Mouse (Mus musculus) left cerebral cortex, postnatal 25 days (tissue): ENCODE measurements around the gene Fscn1. TPM values are rescaled to one million over a fixed set of nuclear protein-coding genes. Genes with fewer than 3 reads are reported as not detected.
A peak's percentile ranks its signal among the peaks of the same experiment; 100 is the strongest.

Experiments
- DNase-seq, 2 experiments: peaks; one replicate each; pipeline ENCODE4 v3.0.0; 2022; ENCODE audit warnings: low spot score in 2 of 2, mixed read lengths in 1 of 2
- intact Hi-C: fragments of 180-260 bp; cut with DNase I; formaldehyde crosslinking; loops from one replicate; pipeline ENCODE4 v1.15.1; 2025
- total RNA-seq, 2 experiments: library from RNA; stranded (reverse); gene quantifications; 2 replicates each; pipeline ENCODE4 v1.2.3; 2021

The Fscn1 gene
- total RNA-seq, 2 experiments from 2014 or later = 384 to 450 TPM

GRCm38 (mm10) chr5:142963003-142963704 is 3.0 kb downstream of the Fscn1 start:
- intact Hi-C loops = loop anchor here (1.0 to 10.0 kb wide), 4 partner anchors 64 to 512 kb away; no protein-coding TSS in a partner anchor
- DNase-seq = peak; percentile 73 to 89

- intact Hi-C loops = loop anchor here (1.0 to 10.0 kb wide), 4 partner anchors 65 to 511 kb away; no protein-coding TSS in a partner anchor
- DNase-seq = peak; percentile 77 to 92
These were observed 3.8 kb downstream of the Fscn1 start for GRCm38 (mm10) chr5:142963705-142964494.

GRCm38 (mm10) chr5:142964650-142965049 is 4.5 kb downstream of the Fscn1 start:
- peak in 1 of 2 experiments; percentile 50 for DNase-seq
- intact Hi-C loops = loop anchor here (10.0 kb wide), 2 partner anchors 300 to 510 kb away; no protein-coding TSS in a partner anchor

- intact Hi-C loops = loop anchor here (1.0 to 10.0 kb wide), 4 partner anchors 64 to 506 kb away; partner anchors contain the start of gene Tnrc18
- DNase-seq = peak; percentile 78 to 98
These were observed 8.3 kb downstream of the Fscn1 start for GRCm38 (mm10) chr5:142968411-142968810.

GRCm38 (mm10) chr5:142973971-142974370 is 13.8 kb downstream of the Fscn1 start:
- intact Hi-C loops = no loop called here
- DNase-seq = no peak

- DNase-seq = peak; percentile 75 to 90
- intact Hi-C loops = no loop called here
These were observed 14.5 kb downstream of the Fscn1 start for GRCm38 (mm10) chr5:142974598-142975121.

- no peak for DNase-seq
- intact Hi-C loops = no loop called here
These were observed 16.4 kb downstream of the Fscn1 start for GRCm38 (mm10) chr5:142976516-142976915.

- intact Hi-C loops = no loop called here
- DNase-seq = no peak
These were observed 22.1 kb downstream of the Fscn1 start for GRCm38 (mm10) chr5:142982046-142982801.

GRCm38 (mm10) chr5:142983174-142983573 is 23.0 kb downstream of the Fscn1 start:
- intact Hi-C loops = no loop called here
- DNase-seq = no peak

- no peak for DNase-seq
- intact Hi-C loops = no loop called here
These were observed 24.1 kb downstream of the Fscn1 start for GRCm38 (mm10) chr5:142984271-142984670.

- peak in 1 of 2 experiments; percentile 49 for DNase-seq
- intact Hi-C loops = no loop called here
These were observed 28.4 kb downstream of the Fscn1 start for GRCm38 (mm10) chr5:142988520-142988919.

- intact Hi-C loops = no loop called here
- DNase-seq = no peak
These were observed 29.0 kb downstream of the Fscn1 start for GRCm38 (mm10) chr5:142989167-142989566.

GRCm38 (mm10) chr5:142994746-142995145 is 34.6 kb downstream of the Fscn1 start:
- no peak for DNase-seq
- intact Hi-C loops = no loop called here

- intact Hi-C loops = no loop called here
- no peak for DNase-seq
These were observed 37.4 kb downstream of the Fscn1 start for GRCm38 (mm10) chr5:142997526-142997925.

GRCm38 (mm10) chr5:142998171-142998570 is 38.0 kb downstream of the Fscn1 start:
- intact Hi-C loops = no loop called here
- no peak for DNase-seq

GRCm38 (mm10) chr5:143000091-143000490 is 39.9 kb downstream of the Fscn1 start:
- no peak for DNase-seq
- intact Hi-C loops = no loop called here

GRCm38 (mm10) chr5:143000654-143001500 is 40.7 kb downstream of the Fscn1 start:
- DNase-seq = no peak
- intact Hi-C loops = no loop called here

GRCm38 (mm10) chr5:143009383-143009782 is 49.2 kb downstream of the Fscn1 start:
- intact Hi-C loops = no loop called here

GRCm38 (mm10) chr5:143017401-143017800 is 57.3 kb downstream of the Fscn1 start:
- intact Hi-C loops = no loop called here
- DNase-seq = peak in 1 of 2 experiments; percentile 24

More at GRCm38 (mm10) chr5:143009383-143009782, 49.2 kb downstream of the Fscn1 start:
- peak in 1 of 2 experiments; percentile 17 for DNase-seq
